Mouse (Mus musculus) embryonic fibroblast, embryonic 13.5 days (primary cell): ENCODE data around the gene Dab2ip.

Experiments
- CTCF ChIP-seq: IDR thresholded peaks from 2 replicates; pipeline ENCODE4 v1.5.1; 2011; ENCODE audit warnings: mild to moderate bottlenecking, control low read depth, low read length, moderate library complexity, borderline replicate concordance; ENCODE audit not compliant: insufficient read depth
- POLR2A ChIP-seq: IDR thresholded peaks from 2 replicates; pipeline ENCODE4 v1.6.1; 2011; ENCODE audit warnings: low read depth, mild to moderate bottlenecking, control low read depth, low read length, moderate library complexity

GRCm38 (mm10) chr2:35640576-35640975, 82.5 kb downstream of the Dab2ip start:
- TF ChIP-seq CTCF (no peak), POLR2A (no peak)
